Mouse (Mus musculus) layer of hippocampus, postnatal 25 days (tissue): Measurements from ENCODE around the gene Slc30a7. TPM values are rescaled to one million over a fixed set of nuclear protein-coding genes. Genes with fewer than 3 reads are reported as not detected.

Experiments used
- DNase-seq, 2 experiments: peaks; one replicate each; pipeline ENCODE4 v3.0.0; 2022; ENCODE audit warnings: mixed read lengths in 2 of 2, low spot score in 1 of 2; ENCODE audit errors: extremely low spot score in 1 of 2
- microRNA-seq, 2 experiments: library from miRNA; unstranded; fragments of <30 nt; microRNA quantifications; one replicate each; pipeline ENCODE4 v1.2.0; 2021
- total RNA-seq, 2 experiments: library from RNA; stranded (reverse); gene quantifications; 2 replicates each; pipeline ENCODE4 v1.2.3; 2021

Slc30a7 gene
- total RNA-seq, 2 experiments from 2014 or later = 21.1 to 24.9 TPM

DNA sequence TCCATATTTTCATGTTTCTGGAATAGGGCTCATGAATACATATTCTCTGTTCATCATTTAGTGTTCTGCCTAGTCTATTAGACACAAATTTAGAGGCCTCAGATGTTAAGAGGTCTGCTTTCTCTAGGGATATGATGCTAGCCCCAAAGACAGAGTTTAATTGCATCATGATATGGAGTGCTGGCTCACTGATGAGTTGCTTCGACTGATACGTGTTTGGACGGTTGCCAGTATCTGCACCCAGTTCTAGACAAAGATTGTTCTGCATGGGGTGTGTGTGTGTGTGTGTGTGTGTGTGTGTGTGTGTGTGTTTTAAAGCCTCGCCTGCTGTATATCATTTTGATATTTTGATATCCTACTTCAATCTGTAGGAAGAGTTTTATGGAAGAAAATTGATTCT is 114.9 kb downstream of the Slc30a7 start:
- DNase-seq = no peak

Small RNAs within 50 kb of the gene (microRNA-seq; reads per million reads assigned to microRNA genes)
- 0 reads per million in 2 experiments for gene Mir669n

Other genes with a start within 250 kb of the Slc30a7 start
- 10 to 100 TPM; 13.3 to 14.3 TPM for gene Dph5, start 119.6 kb downstream of the Slc30a7 start, total RNA-seq
- gene Extl2, start 56 bp upstream of the Slc30a7 start, total RNA-seq = 10 to 100 TPM; 68.3 to 74.8 TPM
- gene Vcam1, start 122.3 kb upstream of the Slc30a7 start, total RNA-seq = 10 to 100 TPM; 21.8 to 26.7 TPM
- 1 to 10 TPM; 1.7 to 3.6 TPM for gene Gpr88, start 246.1 kb upstream of the Slc30a7 start, total RNA-seq